Mouse (Mus musculus) cerebellum, adult 2 months (tissue): ENCODE results near the gene Dgka.
A peak's percentile ranks its signal among the peaks of the same experiment; 100 is the strongest.

Experiments used
- CTCF ChIP-seq: fragments of 200-500 bp; IDR thresholded peaks from 2 replicates; pipeline ENCODE4 v1.5.1; 2011; ENCODE audit warnings: low read depth, mild to moderate bottlenecking, control low read depth, low read length, moderate library complexity, borderline replicate concordance; ENCODE audit not compliant: insufficient read depth
- POLR2A ChIP-seq: fragments of 200-500 bp; IDR thresholded peaks from 2 replicates; pipeline ENCODE4 v1.6.1; 2011; ENCODE audit warnings: low read length, control low read depth, borderline replicate concordance; ENCODE audit not compliant: insufficient read depth

DNA sequence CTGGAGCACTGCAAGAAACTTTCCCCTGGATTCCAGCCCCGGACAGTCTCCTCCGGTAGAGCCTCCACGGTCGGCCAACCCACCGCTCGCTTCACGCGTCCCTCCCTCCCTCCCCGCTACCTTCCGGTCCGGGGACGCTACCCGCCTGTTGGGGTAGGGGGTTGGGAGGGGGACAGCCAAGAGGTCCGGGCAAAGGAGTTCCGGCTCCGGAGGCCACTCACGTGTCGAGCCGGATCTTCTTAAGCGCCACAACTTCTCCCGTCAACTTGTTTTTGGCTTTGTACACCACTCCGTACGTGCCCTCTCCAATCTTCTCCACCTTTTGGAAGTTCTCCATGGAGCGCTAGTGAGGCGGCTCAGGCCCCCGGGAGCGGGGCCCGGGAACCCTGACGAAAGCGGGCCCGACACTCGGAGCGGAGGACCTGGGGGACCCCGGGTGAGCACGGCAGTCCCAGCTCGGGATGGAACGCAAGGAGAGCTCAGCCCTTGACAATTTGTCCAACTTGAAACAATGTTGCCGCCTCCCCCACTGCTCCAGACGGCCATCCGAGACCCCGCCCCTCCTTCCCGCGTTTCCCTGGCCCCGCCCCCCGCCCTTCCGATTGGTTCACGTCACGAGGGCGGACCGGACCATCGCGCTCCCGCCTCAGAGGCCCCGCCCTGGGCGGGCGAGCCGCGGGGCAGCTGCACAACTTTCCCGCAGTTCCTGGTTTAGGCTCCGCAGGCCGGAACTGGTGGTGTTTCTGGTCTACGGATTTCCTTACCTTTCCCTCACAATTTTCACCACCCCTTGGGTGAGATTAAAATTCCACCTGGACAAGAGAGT, 40.0 kb downstream of the Dgka start, which contains the start of gene Cdk2:
- TF ChIP-seq CTCF (no peak), POLR2A (peak; percentile 33; the same call in 1 of the 2 replicates)
